Mouse (Mus musculus) liver, embryonic 11.5 days (tissue): Measurements from ENCODE around the gene Ace3. TPM values are rescaled to one million over a fixed set of nuclear protein-coding genes. Genes with fewer than 3 reads are reported as not detected.
A peak's percentile ranks its signal among the peaks of the same experiment; 100 is the strongest.
"Not testable (repeated sequence)": the region's sequence is repeated elsewhere in the genome, so short reads cannot be mapped to it uniquely, and the experiment has no call there.

Experiments
- ATAC-seq: fragments of 200-750 bp; cut with Nextera tagmentation; replicated peaks from 2 replicates; pipeline ENCODE4 v1.8.0; 2017; ENCODE audit warnings: moderate number of reproducible peaks, mild to moderate bottlenecking, moderate TSS enrichment, moderate library complexity; ENCODE audit not compliant: low FRiP score
- DNase-seq: peaks from one replicate; pipeline ENCODE4 v3.0.0-alpha.2; 2017; ENCODE audit warnings: low spot score
- H3K27ac ChIP-seq: fragments of 300-500 bp; sonication (generic); 2 replicates; pipeline ENCODE4 v1.5.1; 2014; ENCODE audit warnings: mild to moderate bottlenecking, low read depth, low read length, control low read depth
- H3K27me3 ChIP-seq: fragments of 300-500 bp; sonication (generic); replicated peaks from 2 replicates; pipeline ENCODE4 v1.6.1; 2014; ENCODE audit warnings: low read length, mixed read lengths; ENCODE audit not compliant: control insufficient read depth, insufficient read depth
- H3K36me3 ChIP-seq: fragments of 300-500 bp; sonication (generic); 2 replicates; pipeline ENCODE4 v1.6.1; 2014; ENCODE audit warnings: mild to moderate bottlenecking, low read length, moderate library complexity, mixed read lengths; ENCODE audit not compliant: control insufficient read depth, insufficient read depth
- H3K4me1 ChIP-seq: fragments of 300-500 bp; sonication (generic); replicated peaks from 2 replicates; pipeline ENCODE4 v1.6.1; 2014; ENCODE audit warnings: low read length, mixed read lengths; ENCODE audit not compliant: control insufficient read depth, insufficient read depth
- H3K4me2 ChIP-seq: fragments of 300-500 bp; sonication (generic); 2 replicates; pipeline ENCODE4 v1.6.1; 2014; ENCODE audit warnings: mild to moderate bottlenecking, control low read depth, moderate library complexity
- H3K4me3 ChIP-seq: fragments of 300-500 bp; sonication (generic); 2 replicates; pipeline ENCODE4 v1.5.1; 2014; ENCODE audit warnings: low read depth, low read length, control low read depth
- H3K9ac ChIP-seq: fragments of 300-500 bp; sonication (generic); 2 replicates; pipeline ENCODE4 v1.6.1; 2014; ENCODE audit warnings: low read depth, low read length, control low read depth
- H3K9me3 ChIP-seq: fragments of 300-500 bp; sonication (generic); 2 replicates; pipeline ENCODE4 v1.6.1; 2016; ENCODE audit warnings: low read length, inconsistent platforms, mixed read lengths; ENCODE audit not compliant: control insufficient read depth
- WGBS: fragments of 180-500 bp; shearing (Covaris S2); extraction: QIAGEN DNeasy Blood & Tissue Kit; methylation state at CpG from one replicate; pipeline ENCODE4 v1.1.7; 2014; 5-methylcytosine and 5-hydroxymethylcytosine counted together
- polyA plus RNA-seq: library from polyadenylated mRNA; unstranded; fragments of >200 nt; fragmentation: Nextera tagmentation; extraction: Ambion mirVana; gene quantifications from 2 replicates; pipeline ENCODE4 v1.2.1, GENCODE M21; 2014

The Ace3 gene
- polyA plus RNA-seq, 1 experiment from 2014 or later = not detected

DNA sequence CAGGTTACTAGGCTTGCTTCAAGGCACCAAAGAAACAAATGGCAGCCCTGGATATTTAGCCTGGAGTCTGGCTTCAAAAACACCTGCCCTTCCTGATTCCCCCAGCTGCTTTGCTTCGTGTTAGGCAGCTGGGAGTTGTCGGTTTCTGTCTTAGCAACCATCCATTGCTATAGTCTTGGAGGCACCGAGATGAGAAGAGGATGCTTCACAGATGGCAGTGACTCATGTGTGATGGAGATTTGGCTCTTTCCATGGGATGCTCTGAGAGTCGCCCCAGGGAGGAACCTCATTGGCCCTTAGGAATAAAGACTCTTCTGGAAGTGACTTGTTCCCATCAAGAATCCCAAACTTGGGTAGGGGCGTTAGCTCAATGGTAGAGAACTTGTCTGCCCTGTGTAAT, 22.0 kb downstream of the Ace3 start:
- no peak overlapping the region for H3K4me2 ChIP-seq
- H3K27me3 ChIP-seq = peaks cover 64% of the 10 kb centered on the region
- H3K27ac ChIP-seq = no peak overlapping the region
- H3K4me3 ChIP-seq = no peak overlapping the region
- no peaks in the 10 kb centered on the region for H3K36me3 ChIP-seq
- H3K9ac ChIP-seq = no peak overlapping the region
- H3K4me1 ChIP-seq = peaks cover 7% of the 10 kb centered on the region
- no peak for DNase-seq
- no peak for ATAC-seq
- 71% methylated on average over 5 of the region's 5 CpGs for WGBS
- H3K9me3 ChIP-seq = no peaks in the 10 kb centered on the region

DNA sequence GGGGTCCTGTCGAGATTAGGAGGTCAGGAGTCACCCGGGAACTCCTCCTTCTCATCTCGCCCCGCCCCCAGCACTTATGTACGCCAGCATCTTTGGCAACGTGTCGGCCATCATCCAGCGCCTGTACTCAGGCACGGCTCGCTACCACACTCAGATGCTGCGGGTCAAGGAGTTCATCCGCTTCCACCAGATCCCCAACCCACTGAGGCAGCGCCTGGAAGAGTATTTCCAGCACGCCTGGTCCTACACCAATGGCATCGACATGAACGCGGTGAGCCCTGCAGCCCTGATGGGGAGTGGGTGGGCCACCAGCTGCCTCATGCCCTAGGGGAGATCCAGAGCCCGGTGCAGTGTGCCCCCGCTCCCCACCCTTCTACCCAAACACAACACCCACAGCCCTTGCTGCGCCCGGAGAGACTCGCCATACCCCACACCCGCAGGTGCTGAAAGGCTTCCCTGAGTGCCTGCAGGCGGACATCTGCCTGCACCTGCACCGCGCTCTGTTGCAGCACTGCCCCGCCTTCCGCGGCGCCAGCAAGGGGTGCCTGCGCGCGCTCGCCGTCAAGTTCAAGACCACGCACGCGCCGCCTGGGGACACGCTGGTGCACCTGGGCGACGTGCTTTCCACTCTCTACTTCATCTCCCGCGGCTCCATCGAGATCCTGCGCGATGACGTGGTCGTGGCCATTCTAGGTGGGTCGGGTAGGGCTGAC, 25.7 kb downstream of the Ace3 start:
- no peak overlapping the region for H3K9ac ChIP-seq
- 3% methylated on average over 50 of the region's 50 CpGs for WGBS
- peak overlapping the region; percentile 32; the same call in 1 of the 2 replicates for H3K4me3 ChIP-seq
- H3K4me1 ChIP-seq = peaks cover 7% of the 10 kb centered on the region
- no peaks in the 10 kb centered on the region for H3K9me3 ChIP-seq
- no peak overlapping the region for H3K27ac ChIP-seq
- ATAC-seq (no peak), DNase-seq (no peak)
- H3K4me2 ChIP-seq = peak overlapping the region; percentile 55
- no peaks in the 10 kb centered on the region for H3K36me3 ChIP-seq
- H3K27me3 ChIP-seq = peaks cover 67% of the 10 kb centered on the region

DNA sequence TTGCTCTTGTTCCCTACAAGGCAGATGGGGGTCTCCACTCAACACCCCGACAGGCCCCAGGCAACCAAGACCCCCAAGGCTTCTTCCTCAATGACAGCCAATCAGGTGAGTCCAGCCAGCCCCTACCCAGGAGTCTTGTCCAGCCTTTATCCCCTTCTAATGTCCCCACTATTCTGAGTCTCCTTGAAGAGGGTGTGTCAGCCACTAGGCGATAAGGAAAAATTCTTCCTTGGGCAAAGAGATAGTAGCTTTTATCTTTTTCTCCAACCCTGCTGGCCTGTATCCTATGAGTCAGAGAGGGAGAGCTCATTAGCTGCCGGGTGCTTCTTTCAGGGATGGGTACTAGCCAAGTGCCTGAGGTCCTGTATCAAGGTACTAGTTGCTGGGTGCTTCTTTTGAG, 31.3 kb downstream of the Ace3 start:
- no peak overlapping the region for H3K27ac ChIP-seq
- no peaks in the 10 kb centered on the region for H3K36me3 ChIP-seq
- ATAC-seq = peak; percentile 68
- no peak for DNase-seq
- WGBS = 47% methylated on average over 3 of the region's 3 CpGs
- no peaks in the 10 kb centered on the region for H3K9me3 ChIP-seq
- H3K4me1 ChIP-seq = peaks cover 12% of the 10 kb centered on the region
- H3K27me3 ChIP-seq = peaks cover 29% of the 10 kb centered on the region
- H3K9ac ChIP-seq = no peak overlapping the region
- no peak overlapping the region for H3K4me2 ChIP-seq
- H3K4me3 ChIP-seq = no peak overlapping the region

DNA sequence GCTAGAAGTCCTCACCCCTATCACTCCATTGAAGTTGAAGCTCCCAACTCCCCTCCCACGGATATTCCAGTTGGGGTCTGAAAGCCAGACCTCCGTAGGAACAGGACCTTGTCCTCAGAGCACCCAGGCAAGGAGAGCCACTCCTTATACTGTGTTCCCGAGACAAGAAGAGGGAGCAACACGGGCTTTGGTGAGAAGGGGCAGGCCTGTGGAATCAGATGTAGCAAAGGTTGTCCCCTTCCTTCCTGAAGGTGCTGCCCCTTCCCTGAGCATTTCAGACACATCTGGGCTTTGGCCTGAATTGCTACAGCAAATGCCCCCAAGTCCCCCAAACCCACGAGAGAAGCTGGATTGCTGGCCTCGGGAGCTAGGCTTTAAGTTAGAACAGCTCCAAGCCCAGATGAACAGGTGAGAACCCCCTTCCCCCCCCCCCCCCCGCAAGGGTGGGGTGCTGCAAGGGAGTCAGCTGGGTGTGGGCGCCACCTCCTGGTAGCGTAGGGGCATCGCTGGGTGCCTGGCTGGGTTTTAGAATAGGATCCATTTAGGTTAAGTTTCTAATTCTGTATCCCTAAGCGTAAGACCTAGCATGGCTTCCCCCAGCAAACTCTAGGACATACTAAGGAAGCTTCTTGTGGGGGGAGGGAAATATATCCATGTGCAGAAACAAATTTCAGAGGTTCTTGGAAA, 32.1 kb downstream of the Ace3 start:
- peaks cover 12% of the 10 kb centered on the region for H3K4me1 ChIP-seq
- no peak overlapping the region for H3K9ac ChIP-seq
- H3K36me3 ChIP-seq = no peaks in the 10 kb centered on the region
- no peaks in the 10 kb centered on the region for H3K9me3 ChIP-seq
- no peak overlapping the region for H3K4me3 ChIP-seq
- ATAC-seq (peak; percentile 43; the same call in 1 of the 2 replicates), DNase-seq (no peak)
- no peak overlapping the region for H3K4me2 ChIP-seq
- 32% methylated on average over 11 of the region's 11 CpGs for WGBS
- H3K27me3 ChIP-seq = peaks cover 21% of the 10 kb centered on the region
- no peak overlapping the region for H3K27ac ChIP-seq

DNA sequence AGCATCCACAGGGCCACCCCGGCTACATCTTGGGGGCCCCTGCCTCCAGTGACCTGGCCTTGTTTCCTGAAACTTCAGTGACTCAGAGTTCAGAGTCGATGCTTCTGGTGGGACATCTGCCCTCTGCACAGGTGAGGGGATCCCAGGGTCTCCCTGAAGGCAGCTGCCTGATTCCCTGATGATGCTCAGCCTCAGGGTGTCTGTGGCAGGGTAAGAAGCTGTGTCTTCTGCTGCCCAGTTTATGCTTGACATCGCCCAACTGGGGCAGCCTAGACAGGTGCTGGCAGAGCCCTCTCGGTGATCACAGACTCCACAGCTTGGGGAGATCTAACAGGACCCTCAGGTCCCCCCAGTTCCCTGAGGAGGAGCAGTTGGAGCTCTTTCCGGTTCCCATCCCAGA, 33.1 kb downstream of the Ace3 start:
- Histone ChIP-seq H3K4me2 (no peak overlapping the region), H3K4me1 (peaks cover 12% of the 10 kb centered on the region), H3K9ac (no peak overlapping the region), H3K9me3 (no peaks in the 10 kb centered on the region), H3K4me3 (no peak overlapping the region), H3K27ac (no peak overlapping the region), H3K36me3 (no peaks in the 10 kb centered on the region), H3K27me3 (peaks cover 12% of the 10 kb centered on the region)
- WGBS = 89% methylated on average over 5 of the region's 5 CpGs
- DNase-seq = no peak
- ATAC-seq = no peak

DNA sequence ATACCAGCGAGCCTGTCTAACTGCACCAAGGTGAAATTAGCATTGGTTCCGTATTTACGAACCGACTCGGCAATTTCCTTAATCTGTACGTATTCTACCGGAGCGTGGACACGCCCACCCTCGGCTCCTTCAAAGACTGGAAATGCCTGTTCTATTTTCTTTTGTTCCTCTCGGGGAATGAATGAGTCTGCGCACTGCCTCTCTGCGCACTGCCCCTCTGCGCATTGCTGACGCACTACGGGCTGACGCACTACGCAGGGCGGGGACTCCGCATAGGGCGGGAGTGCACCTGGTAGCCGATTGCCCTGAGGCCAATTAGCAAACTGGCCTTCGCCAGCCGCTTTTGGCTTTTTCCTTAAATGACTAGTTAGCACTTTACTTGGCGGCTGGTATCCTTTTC, 37.6 kb downstream of the Ace3 start:
- ATAC-seq, H3K9ac ChIP-seq, H3K4me2 ChIP-seq, H3K27ac ChIP-seq, H3K36me3 ChIP-seq, H3K27me3 ChIP-seq, H3K9me3 ChIP-seq, DNase-seq, H3K4me1 ChIP-seq: not testable (repeated sequence)
- H3K4me3 ChIP-seq = peak overlapping the region; percentile 32
- WGBS = 40% methylated on average over 7 of the region's 25 CpGs

DNA sequence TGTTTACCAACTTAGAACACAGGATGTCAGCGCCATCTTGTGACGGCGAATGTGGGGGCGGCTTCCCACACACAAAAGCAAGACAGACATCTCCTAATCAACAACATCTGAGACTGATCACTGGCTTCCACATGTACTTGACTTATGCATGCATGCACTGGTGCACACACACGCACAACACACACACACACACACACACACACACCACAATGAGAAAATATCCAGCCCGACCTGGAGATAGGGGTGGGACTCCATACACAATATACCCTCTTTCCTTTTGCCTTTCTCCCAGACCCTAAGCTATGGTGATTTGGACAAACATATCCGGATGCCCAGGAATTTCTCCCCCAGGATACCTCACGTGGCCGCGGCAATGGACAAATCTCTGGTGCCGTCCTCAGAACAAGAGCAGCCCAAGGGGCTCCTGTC, 39.0 kb downstream of the Ace3 start:
- H3K4me1 ChIP-seq = peaks cover 16% of the 10 kb centered on the region
- H3K36me3 ChIP-seq = no peaks in the 10 kb centered on the region
- peak overlapping the region; percentile 76 for H3K27ac ChIP-seq
- H3K9ac ChIP-seq = peak overlapping the region; percentile 56
- no peak for DNase-seq
- H3K9me3 ChIP-seq = no peaks in the 10 kb centered on the region
- no peaks in the 10 kb centered on the region for H3K27me3 ChIP-seq
- ATAC-seq = peak; percentile 11; the same call in 1 of the 2 replicates
- H3K4me3 ChIP-seq = peak overlapping the region; percentile 38
- 53% methylated on average over 11 of the region's 11 CpGs for WGBS
- peak overlapping the region; percentile 54 for H3K4me2 ChIP-seq

DNA sequence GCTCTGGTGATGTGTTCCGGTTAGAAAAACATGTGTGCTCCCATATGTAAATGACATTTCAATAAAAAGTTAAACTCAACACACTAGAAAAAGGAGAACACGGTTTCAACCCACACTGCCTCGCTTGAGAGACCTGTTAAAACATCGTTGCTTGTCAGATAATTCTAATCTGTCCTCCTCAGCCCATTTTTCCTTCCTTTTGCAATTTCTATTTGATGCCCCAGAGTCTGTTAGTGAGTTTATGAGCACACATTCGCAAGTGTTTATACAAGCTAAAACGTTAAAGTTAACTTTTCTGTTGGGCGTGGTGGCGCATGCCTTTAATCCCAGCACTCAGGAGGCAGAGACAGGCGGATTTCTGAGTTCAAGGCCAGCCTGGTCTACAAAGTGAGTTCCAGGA, 40.5 kb downstream of the Ace3 start:
- no peak for ATAC-seq
- Histone ChIP-seq H3K36me3 (no peaks in the 10 kb centered on the region), H3K4me3 (no peak overlapping the region), H3K9ac (no peak overlapping the region; the same call in 1 of the 2 replicates), H3K4me1 (peaks cover 16% of the 10 kb centered on the region), H3K9me3 (no peaks in the 10 kb centered on the region), H3K4me2 (no peak overlapping the region), H3K27ac (peak overlapping the region; percentile 48; the same call in 1 of the 2 replicates), H3K27me3 (no peaks in the 10 kb centered on the region)
- DNase-seq = no peak
- 70% methylated on average over 9 of the region's 9 CpGs for WGBS
